Mouse (Mus musculus) ZHBTc4 (cell line): Measurements from ENCODE around the gene Mta3.

Source experiments
- DNase-seq: peaks from one replicate; pipeline ENCODE4 v3.0.0-alpha.2; 2011; ENCODE audit warnings: low read depth, low spot score

Mta3 gene

DNA sequence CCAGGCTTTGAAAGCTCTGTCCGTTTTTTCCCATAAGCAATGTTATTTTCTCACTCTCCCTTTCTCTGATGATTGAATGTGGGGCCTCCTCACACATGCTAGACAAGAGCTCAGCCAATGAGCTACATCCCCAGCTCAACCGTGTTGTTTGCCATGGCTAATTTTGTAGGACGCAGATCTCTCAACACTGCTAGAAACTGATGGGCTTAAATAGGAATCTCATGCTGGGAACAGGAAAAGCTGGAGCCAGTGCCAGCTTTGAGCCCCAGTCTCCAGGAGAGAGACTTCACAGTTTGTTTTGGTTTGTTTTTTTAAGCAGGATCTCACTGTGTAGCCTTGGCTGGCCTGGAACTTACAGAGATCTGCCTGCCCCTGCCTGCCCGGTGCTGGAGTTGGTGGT lies 53.6 kb downstream of the Mta3 start:
- DNase-seq = no peak

DNA sequence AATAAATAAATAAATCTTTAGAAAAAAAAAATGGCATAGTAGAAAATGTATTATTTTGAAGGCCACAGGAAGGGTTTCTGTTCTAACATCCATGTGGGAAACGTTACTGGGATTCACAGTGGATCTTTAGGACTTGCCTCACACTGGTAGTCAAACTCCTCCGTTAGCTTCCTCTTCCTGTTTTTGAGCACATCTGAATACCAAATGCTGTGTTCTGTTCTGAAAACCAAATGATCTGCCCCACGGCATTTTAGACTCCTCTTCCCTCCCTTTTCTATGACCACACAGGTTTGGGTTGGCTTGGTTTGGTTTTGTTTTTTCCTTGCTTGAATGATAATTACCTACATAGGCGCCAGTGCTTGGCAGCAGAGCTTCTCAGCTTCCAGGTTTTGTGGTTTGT lies 58.6 kb downstream of the Mta3 start:
- DNase-seq = no peak

DNA sequence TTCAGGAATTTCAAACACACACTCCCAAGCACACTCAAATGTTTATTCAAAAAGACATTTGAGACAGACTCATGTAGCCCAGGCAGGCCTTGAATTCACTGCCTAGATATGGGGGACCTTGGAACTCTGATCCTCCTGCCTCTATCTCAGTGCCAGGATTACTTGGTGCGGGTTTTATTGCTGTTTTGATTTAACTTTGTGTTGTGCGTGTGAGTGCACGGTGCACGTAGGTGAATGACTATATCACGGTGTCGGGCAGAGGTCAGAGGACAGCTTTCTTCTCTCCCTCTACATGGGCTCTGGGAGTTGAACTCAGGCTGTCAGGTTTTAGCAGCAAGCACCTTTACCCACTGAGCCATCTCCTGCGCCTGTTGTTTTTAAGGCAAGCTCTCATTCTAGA lies 61.1 kb downstream of the Mta3 start:
- DNase-seq = no peak

DNA sequence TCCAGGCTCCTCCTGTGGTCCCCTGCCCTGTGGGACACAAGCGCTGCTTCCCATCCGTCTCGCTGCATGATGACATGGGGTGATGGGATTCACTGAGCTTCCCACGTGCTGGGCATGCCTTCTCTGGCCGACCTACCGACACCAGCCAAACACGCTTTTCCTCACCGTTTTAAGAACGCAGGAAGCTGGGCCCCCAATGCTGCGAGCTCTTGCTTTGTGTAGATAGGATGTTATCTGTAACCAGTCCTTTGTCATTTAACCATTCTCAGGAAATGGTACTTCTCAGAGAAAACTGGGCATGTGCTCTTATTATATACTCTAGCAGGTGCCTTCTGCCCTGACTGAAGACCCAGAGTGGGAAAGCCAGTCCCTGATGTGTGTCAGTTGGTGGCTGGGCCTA lies 62.3 kb downstream of the Mta3 start:
- no peak for DNase-seq

DNA sequence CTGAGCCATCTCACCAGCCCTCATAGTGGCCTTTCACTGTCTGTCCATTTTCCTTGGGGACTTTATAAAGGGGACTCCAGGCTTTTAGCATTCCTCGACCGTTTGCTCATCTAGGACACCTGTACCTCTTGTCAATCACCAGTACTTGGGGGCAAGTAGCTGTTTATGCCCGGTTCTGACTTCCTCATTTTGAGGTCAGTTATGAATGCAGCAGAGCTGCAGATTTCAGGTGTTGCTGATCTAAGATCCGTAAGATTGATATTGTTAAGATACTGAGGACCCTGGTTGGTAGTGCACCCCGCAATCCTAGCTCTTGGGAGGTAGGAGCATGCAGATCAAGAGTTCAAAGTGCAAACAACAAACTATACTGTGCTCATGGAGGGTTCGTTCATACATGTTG lies 64.4 kb downstream of the Mta3 start:
- DNase-seq = no peak

DNA sequence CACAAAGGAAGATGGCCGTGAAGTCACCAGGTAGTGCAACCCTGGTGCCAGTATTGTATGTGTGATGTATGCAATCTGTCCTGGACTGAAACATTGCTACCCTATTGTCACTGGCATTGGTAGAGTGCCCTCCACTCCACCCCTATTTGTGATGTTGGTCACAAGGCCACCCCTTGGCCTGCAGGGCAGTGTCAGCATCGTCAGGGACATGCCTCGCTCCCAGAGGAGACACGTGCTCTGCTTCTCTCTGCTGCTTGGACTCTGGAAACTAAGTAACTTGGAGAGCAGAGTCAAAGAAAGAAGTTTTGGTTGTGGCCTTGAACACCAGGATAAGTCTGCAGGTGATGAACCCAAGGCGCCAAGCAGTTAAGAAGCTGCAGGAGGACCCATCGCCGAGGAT lies 65.0 kb downstream of the Mta3 start:
- no peak for DNase-seq

DNA sequence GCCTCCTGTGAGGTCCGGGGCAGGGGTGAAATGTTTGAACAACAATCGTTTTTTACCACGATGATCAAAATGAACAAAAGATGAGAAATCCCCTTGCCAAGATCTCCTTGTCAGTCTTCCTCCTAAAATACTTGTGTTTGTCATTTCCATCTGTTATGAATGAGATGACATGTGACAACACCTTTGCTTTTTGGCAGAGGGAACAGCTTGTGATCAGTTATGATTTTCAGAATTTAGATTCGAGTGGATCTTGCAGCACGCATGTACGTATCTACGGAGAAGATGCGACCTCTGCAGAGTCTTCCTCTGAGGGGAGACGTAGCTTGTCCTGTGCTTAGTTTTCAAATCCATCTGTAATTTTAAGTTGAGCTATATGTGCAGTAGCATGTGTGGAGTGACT lies 66.1 kb downstream of the Mta3 start:
- DNase-seq = no peak

DNA sequence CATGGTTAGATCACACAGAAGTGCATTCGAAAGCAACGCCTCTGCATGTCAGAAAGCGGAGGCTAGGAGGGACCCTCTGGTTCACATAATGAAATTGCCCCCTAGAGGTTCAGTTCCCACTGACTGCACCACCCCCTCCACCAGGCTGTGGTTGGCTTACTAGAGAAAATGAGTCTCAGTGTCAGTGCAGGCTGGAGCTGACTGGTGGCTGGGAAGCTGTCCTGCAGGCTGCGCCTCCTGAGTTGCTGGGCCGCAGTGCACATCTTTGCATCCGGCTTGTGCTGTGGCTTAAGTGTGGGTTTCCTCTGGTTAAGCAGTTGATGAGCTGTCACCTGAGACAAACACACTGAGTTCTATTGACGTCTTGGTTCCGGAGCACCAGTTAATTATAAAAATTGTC lies 66.7 kb downstream of the Mta3 start:
- no peak for DNase-seq

DNA sequence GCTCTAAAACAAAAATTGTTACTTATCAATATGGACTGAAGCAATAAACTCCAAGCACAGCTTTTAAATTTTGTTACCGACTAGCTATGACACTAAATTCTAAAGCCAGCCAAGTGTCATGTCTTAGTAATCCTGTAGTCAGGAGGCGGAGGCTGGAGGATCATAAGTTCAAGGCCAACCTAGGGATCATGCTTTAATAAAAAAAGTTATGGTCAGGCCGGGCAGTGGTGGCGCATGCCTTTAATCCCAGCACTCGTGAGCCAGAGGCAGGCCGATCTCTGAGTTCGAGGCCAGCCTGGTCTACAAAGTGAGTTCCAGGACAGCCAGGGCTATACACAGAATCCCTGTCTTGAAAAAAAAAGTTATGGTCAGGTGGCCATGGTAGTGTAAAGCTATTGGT lies 71.0 kb downstream of the Mta3 start:
- no peak for DNase-seq

DNA sequence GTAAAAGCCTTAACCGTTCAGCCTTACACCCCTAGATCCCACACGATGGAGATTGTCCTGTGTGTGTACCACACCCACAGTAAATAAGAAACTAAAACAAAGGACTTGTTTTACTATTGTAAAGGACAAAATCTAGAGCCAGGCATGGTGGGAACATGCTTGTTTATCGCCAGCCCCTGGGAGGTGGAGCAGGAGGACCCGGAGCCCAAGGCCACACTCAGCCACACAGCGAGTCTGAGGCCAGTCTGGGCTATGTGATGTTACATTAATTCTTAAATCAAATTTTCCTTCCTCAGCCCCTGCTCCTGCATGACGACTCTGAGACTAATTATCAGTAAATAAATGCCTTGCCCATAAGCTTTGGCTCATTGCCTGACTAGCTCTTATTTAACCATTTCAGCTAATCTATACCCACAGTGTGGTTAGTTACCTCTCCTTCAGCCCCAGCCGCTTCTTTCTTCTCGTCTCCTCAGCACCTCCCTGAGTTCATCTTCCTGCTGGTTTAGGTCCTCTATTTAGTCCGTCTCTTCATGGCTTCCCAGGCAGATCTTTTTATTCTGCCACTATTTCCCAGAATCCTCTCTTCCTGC lies 71.6 kb downstream of the Mta3 start:
- DNase-seq = no peak

DNA sequence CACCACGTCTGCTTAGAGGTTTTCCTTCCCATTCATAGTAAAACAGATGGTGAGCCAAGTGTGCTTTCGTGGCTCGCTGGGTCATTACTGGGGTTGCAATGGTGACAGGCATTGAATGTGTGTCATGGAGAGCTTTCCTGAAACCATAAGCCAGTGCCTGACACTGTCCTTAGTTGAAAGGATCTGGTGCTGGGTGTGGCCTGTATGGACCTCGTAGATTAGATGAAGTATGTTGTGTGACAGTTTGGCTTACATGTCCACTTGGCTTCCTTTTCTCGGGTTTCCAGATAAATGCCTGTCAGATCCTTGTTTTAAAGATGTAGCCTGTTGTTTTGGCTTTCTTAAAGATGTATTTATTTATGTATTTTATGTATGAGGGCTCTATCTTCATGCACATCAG lies 74.3 kb downstream of the Mta3 start:
- no peak for DNase-seq

DNA sequence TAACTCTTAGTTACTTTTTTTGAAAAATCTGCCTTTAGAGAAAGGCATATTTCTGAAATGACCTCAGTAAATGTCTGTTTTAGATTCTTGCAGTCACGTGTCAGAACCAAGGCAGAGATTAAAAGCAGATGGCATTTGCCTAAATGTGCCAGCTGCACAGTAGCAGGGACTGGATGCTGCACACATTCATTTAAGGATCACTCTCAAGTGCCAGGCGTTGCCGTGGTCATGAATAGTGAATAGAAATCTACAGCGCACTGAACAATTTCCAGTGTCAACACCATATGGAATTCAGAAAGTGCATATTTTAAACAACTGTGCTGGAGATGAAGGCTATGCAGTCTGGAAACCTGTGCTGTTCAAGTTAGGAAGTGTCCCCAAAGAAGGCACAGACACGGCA lies 76.8 kb downstream of the Mta3 start:
- DNase-seq = no peak

DNA sequence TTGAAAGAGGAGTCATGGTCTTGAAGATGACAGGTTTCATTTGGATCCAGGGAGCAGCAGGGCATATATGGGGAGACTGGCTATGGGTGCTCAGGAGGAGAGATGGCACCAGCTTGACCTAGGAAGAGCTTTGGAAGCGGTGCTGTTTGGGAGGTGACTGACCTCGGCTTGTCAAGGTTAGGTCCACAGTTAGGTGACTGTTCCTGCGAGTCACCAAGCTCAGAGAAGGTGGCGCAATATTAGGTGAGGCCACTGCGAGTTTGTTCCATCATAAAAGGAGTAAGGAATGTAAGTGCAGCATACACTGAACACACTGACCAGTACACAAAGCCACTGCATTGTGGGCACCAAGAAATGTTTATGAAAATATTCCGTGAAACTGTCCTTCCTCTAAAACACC lies 80.5 kb downstream of the Mta3 start:
- DNase-seq = no peak

DNA sequence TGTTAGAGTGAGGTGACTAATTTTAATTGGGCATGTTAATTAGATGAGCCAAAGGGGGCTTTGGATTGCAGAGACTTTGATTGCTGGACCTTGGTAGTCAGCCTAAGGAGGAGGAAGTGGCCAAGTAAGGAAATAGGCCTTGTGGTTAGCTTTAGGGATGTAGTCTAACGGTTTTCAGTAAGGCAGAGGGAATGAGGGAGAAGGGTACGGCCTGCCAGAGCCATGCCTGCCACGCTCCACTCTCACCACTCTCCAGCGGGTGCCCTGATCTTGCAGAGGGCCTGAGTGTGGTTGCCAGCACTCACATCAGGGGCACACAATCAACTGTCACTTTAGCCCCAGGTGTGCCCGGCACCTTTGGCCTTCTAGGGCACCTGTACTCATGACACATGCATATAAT lies 84.2 kb downstream of the Mta3 start:
- no peak for DNase-seq

DNA sequence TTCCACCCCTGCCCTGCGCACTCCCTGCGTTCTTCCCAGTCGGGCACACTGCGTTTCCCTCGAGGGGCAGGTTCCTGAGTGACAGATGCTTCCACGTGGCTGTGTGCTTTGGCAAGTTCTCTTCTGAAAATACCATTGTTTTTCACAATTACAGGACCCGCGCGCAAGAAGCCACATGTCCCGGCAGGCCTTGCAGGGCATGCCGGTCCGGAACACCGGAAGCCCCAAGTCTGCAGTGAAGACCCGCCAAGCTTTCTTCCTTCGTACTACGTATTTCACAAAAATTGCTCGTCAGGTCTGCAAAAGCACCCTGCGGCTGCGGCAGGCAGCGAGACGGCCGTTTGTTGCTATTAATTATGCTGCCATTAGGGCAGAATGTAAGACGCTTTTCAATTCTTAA lies 86.4 kb downstream of the Mta3 start:
- DNase-seq = no peak

DNA sequence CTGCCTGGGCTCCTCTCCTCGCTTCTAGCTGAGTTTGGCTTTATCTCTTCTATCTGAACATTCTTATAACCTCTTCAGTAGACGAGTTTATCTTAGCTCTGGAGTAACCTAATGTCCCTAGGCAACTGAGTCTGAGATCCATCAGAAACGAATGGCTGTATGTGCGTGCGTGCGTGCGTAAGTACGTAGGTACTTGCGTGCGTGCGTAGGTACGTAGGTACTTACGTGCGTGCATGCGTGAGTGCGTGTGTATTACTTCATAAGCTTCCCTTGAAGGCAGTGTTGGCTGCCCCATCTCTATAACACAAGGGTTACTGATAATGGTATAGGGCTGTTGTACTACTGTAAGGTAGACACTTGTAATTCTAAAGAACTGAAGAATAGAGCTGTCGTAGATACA lies 89.2 kb downstream of the Mta3 start:
- no peak for DNase-seq

DNA sequence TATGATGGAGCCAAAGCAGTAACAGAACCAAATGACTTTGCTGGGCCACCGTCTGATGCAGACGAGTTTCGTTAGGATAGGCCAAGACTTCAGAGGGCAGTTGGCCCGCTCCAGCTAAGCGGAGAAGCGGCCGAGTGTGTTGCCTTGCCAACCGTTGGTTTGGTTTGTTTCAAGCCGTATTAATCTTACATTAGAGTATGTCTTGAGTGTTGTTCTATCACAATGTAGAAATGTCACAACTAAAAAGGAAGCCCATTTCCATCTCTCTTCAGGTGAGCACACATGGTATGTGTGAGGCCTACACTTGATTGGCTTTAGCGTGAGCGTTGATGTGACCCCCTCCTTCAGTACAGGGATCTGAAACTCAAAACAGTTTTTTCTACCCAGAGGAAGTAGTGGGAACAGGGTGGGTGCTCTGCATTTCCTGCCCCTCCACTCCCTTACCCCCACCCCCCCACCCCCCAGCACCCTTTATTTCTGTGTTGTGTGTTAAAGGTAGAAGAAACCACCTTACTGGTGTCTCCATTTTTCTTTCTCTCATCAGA lies 93.6 kb downstream of the Mta3 start:
- DNase-seq = no peak

DNA sequence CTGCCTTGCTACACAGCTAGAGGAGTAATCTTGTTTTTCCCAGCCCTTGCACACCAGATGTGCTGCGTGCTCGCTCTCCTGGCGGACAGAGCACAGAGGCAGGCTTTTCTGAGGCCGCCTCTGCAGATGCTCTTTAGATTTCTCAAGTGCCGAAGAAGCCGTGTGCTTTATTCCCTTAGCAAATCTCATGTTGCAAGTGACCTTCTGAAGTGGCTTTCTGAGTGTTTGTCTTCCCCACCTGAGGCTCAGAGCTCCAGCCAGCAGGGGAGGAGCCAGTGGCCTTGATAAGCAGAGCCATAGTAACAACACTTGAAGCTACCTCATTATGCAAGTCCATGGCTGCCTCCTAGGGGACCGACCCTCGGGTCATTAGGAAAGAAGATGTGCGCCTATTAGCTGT lies 98.0 kb downstream of the Mta3 start:
- no peak for DNase-seq

DNA sequence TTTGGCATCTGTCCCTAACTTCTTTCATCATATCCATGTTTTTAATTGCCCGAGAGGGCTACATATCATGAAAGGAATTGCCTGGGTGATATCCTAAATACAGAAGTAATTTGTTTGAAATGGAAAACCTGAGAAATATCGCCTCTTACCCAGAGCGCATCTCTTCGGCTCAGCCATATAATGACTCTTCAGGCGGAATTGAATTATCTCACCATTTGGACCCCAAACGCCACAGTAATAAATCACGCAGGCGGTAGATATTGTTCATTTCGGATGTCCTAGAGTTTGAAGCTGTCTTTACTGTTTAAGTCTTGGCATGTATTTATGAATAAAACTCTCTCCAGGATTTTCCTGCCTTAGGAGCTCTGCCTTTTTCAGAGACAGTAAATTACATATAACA lies 99.1 kb downstream of the Mta3 start:
- no peak for DNase-seq

DNA sequence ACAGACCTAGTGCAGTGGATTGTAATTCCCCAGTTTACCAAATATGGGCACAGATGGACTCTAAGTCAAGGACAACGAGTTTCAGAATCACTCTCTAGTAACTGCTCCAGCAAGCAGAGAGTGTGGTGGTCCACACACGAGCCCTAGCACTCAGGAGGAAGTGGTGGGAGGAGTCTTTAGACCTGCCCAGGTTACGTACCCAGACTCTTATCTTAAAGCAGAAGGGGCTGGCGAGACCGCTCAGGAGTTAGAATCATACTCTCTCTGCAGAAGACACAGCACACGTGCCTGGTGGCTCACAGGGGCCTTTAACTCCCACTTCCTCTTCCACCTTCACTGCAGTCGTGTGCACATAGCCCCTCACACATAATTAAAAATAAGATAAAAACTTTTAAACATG lies 101.4 kb downstream of the Mta3 start:
- DNase-seq = no peak

DNA sequence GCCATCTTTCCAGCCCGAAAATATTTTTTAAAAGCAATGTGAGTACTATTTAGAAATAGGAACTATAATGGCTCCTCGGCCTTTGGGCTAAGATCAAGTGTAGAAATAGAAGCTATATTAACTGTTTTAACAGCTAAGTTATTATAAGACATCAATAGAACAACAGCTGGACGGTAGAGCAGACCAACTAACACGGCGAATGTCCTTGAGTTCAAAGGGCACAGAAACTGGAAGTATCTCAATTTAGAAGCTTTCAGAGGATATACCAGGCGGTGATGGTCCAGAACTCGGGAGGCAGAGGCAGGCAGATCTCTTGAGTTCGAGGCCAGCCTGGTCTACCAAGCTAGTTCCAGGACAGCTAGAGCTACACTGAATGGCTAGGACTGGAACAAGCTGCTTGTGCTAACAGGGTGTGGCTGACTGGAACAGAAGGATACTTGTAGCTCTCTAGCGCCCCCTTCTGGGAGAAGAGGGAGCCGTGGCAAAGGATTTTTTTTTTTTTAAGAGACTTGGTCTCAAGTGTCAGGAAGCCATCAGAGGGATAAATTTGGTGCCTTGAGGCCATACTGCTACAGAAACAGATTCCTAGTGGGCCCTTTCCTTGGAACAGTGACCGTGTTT lies 101.9 kb downstream of the Mta3 start:
- peak; percentile 82 for DNase-seq

DNA sequence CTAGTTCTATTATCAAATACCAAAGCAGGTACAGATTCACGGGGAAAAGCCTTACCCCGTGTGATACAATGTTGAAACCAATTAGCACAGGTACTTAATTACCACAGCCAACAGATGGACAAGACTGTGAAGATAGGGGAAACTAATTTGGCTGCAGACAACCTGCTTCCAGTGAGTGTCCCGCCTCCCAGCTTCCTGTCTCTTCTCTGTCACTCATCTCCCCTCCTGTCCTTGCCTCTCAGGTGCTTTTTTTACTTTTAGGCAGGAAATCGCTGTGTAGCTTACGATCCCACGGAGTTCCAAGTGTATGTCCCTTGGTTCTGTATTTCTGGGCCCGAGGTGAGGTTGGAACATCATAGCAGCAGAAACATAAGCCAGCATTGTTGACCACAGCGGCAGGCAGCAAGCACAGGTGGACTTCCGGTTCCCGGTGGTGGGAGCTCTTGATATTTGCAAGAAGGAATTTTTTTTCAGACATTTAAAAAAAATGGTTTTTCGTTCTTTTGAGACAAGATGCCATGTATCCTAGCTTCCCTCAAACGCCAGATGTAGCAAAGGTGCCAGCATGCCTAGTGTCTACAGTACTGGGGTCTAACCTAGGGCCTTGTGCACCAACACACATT lies 102.6 kb downstream of the Mta3 start:
- no peak for DNase-seq

DNA sequence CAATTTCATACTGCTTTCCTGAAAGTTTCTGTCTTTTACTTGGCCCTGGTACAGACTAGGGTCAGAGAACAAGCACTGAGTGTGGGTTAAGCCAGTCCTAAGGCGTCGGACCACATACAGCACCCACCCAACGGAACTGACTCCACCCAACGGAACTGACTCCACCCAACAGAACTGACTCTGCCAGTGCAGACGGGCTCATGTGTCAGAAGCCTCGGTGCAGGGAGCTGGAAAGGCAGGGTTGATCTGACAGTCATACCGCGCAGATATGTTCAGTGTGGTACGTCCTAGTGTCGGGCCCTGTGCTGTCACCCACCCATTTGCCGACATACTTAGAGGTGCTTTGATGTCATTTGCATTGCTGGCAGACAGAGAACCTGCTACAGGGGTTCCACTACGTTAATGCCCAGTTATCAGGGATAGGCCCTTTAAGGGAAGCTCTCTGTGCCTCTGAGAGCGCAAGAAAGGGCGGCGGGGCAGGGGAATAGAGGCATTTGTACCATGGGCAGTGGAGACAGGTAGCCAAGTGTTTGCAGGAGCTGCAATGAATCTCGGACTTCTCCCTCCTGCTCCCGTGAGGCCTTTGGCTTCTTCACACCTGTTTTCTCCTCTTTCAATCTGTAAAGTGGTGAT lies 103.3 kb downstream of the Mta3 start:
- DNase-seq = peak; percentile 60
